Mouse (Mus musculus): Measurements from ENCODE around the gene Auts2. TPM values are rescaled to one million over a fixed set of nuclear protein-coding genes. Genes with fewer than 3 reads are reported as not detected.

Auts2 gene
- 7.1 and 24.3 TPM in 2 replicates for polyA plus RNA-seq (2012; rRNA removed; ENCODE audit: low replicate concordance)

DNA sequence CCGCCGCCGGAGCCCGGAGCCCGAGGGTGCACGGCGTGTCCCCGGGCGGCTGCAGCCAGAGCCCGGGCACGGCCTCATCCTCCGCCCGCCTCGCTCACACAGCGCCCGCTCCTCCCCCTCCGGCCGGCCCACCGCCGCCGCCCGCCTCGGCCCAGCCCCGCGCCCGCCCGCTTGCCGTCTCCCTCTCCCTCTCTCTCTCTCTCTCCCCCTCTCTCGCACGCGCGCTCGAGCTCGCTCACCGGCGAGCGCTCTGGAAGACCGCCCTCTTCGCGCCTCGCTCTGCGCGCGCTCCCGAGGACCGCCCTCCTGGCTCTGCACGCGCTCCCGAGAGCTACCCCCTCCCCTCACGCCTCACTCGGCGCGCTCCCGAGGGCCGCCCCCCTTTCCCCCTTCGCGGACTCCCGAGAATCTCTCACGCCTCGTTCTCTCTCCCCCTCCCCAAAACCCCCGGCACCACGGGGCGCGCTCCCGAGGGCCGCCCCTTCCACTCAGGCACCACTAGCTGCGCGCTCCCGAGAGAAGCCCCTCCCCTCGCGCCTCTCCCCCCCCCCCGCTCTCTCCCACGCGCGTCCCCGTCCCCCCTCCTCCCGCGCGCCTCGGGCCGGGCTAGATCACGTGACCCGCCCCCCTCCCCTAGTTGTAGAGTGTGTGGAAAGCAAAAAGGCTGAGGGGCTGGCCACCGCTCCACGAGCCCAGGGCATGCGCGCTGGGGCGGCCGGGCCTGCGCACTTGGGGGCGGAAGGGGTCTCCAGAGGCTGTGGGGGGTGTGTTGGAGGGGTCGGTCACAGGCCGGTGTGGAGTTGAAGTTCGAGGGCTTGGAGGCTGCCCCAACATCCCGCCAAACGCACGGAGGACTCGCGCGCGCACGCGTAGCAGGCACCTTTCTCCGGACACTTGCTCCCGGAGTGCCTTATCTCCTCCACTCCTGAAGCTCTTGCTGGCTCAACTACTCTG lies at the start of gene Auts2:
Gene Auts2, minus strand, starts transcription at position 227 of the 954 bp plus-strand sequence.

Data from duodenum, adult 2 months (tissue).